In genomic region chr3:82108951-82109350, GRCm38 (mm10) we compare ENCODE assay signal across 23 mouse cellular contexts. TPM values are rescaled to one million over a fixed set of nuclear protein-coding genes. Genes with fewer than 3 reads are reported as not detected.
A peak's percentile ranks its signal among the peaks of the same experiment; 100 is the strongest.
DNase-seq lines count a peak whose midpoint lies in the region; ATAC-seq and TF ChIP-seq lines count a peak whose summit lies in the region.
"Had no signal": no experiment of that assay in that cellular context is flagged by ENCODE, and none has a peak within 500 bp of the region (broad histone marks: within the 10 kb centered on the region; RNA-seq: fewer than 3 reads in every experiment).

No protein-coding gene starts in this region.

- WGBS in heart, embryonic 15.5 days, result 84% methylated on average over 15 of the region's 15 CpGs
- WGBS in lung, postnatal 0 days, result 88% methylated on average over 15 of the region's 15 CpGs

- H3K27ac ChIP-seq in heart, embryonic 15.5 days, result 0 out of 2 replicates have a peak overlapping the region, but pooled peaks have one; percentile 14
- H3K27ac ChIP-seq in lung, postnatal 0 days (ENCODE audit: low read length), result no peak overlapping the region
- H3K27ac ChIP-seq: embryonic facial prominence, embryonic 15.5 days; forebrain, embryonic 15.5 days; hindbrain, embryonic 15.5 days had no signal

- H3K27me3 ChIP-seq in heart, embryonic 15.5 days, result no peaks in the 10 kb centered on the region
- no peaks in the 10 kb centered on the region for H3K27me3 ChIP-seq in lung, postnatal 0 days (replicated peaks; ENCODE audit: insufficient read depth, low read length)
- H3K27me3 ChIP-seq: embryonic facial prominence, embryonic 15.5 days; forebrain, embryonic 15.5 days; heart, embryonic 12.5 days; hindbrain, embryonic 15.5 days had no signal

- peaks cover 42% of the 10 kb centered on the region for H3K4me1 ChIP-seq in heart, embryonic 15.5 days (replicated peaks)
- H3K4me1 ChIP-seq in lung, postnatal 0 days (ENCODE audit: insufficient read depth, low read depth, low read length), result 0 out of 2 replicates have a peak, but pooled peaks cover 2% of the 10 kb centered on the region
- H3K4me1 ChIP-seq: embryonic facial prominence, embryonic 15.5 days; hindbrain, embryonic 15.5 days had no signal

- no peak overlapping the region for H3K9ac ChIP-seq in heart, embryonic 15.5 days
- H3K9ac ChIP-seq in lung, postnatal 0 days (replicated peaks; ENCODE audit: low read depth), result no peak overlapping the region
- H3K9ac ChIP-seq: embryonic facial prominence, embryonic 15.5 days; forebrain, embryonic 15.5 days; heart, embryonic 12.5 days; hindbrain, embryonic 15.5 days had no signal

- no peaks in the 10 kb centered on the region; the same call in 1 of the 2 replicates for H3K36me3 ChIP-seq in heart, embryonic 15.5 days
- no peaks in the 10 kb centered on the region for H3K36me3 ChIP-seq in lung, postnatal 0 days (ENCODE audit: insufficient read depth, low read length)
- H3K36me3 ChIP-seq: embryonic facial prominence, embryonic 15.5 days; forebrain, embryonic 15.5 days; hindbrain, embryonic 15.5 days had no signal

- DNase-seq in cerebellum, adult 9-10 months, result no peak
- no peak for DNase-seq in heart, postnatal 14 days
- peak; percentile 2 for DNase-seq in lung, postnatal 36 days
- no peak for DNase-seq in lung, postnatal 0 days (ENCODE audit: low spot score)
- no peak for DNase-seq in left cerebral cortex, adult 8-10 months (ENCODE audit: low spot score in 2 of 2)
- DNase-seq: adrenal gland, adult 2 months; adrenal gland, postnatal 25 days; B cell, adult 2 months; cerebellum, adult 2 months; cerebellum, postnatal 14 days; embryo, embryonic 11 days; gastrocnemius, postnatal 14 days; heart, postnatal 36 days had no signal

- intact Hi-C loops in heart, postnatal 14 days (cut with DNase I), result no loop called here

- H3K4me2 ChIP-seq in heart, embryonic 15.5 days, result no peak overlapping the region
- H3K4me2 ChIP-seq in lung, postnatal 0 days (replicated peaks; ENCODE audit: low read depth, low read length), result no peak overlapping the region
- H3K4me2 ChIP-seq: embryonic facial prominence, embryonic 15.5 days; forebrain, embryonic 15.5 days; heart, embryonic 12.5 days; hindbrain, embryonic 15.5 days had no signal

- 0 out of 2 replicates have a peak, but pooled peaks have one; percentile 37 for ATAC-seq in cerebellum, adult (ENCODE audit: insufficient number of reproducible peaks, low FRiP score, low TSS enrichment)
- no peak for ATAC-seq in heart, embryonic 15.5 days (replicated peaks; ENCODE audit: insufficient number of reproducible peaks, insufficient read depth, low FRiP score, low read depth)
- no peak for ATAC-seq in lung, postnatal 0 days
- ATAC-seq: CD4-positive, CD25-positive, alpha-beta regulatory T cell, adult 4 months; forebrain, embryonic 15.5 days; intestine, embryonic 16.5 days had no signal

- no peak overlapping the region for H3K4me3 ChIP-seq in heart, embryonic 15.5 days
- no peak overlapping the region for H3K4me3 ChIP-seq in lung, postnatal 0 days (ENCODE audit: low read depth, low read length)
- H3K4me3 ChIP-seq: embryonic facial prominence, embryonic 15.5 days; erythroblast, embryonic 14.5 days; forebrain, embryonic 15.5 days; heart, embryonic 12.5 days; hindbrain, embryonic 15.5 days had no signal

- TF ChIP-seq CTCF in lung, postnatal 0 days (IDR thresholded peaks at IDR 0.05), result no peak

- H3K9me3 ChIP-seq in heart, embryonic 15.5 days (replicated peaks), result no peaks in the 10 kb centered on the region
- H3K9me3 ChIP-seq in lung, postnatal 0 days (ENCODE audit: low read length), result no peaks in the 10 kb centered on the region
- H3K9me3 ChIP-seq: embryonic facial prominence, embryonic 15.5 days; forebrain, embryonic 15.5 days; heart, embryonic 12.5 days; hindbrain, embryonic 15.5 days had no signal

- no peak for TF ChIP-seq EP300 in lung, postnatal 0 days (IDR thresholded peaks at IDR 0.05)

RNA-seq across cellular contexts. Expression of gene Gucy1b1, which starts 34.5 kb away (rescaled TPM):
- 45.0 and 46.2 TPM in 2 replicates for polyA plus RNA-seq in heart, embryonic 15.5 days (2015; fragmentation: Nextera tagmentation; extraction: Ambion mirVana)
- 10 to 100 TPM; 19.8 to 21.1 TPM for total RNA-seq in heart, postnatal 14 days (2021)
- 95.8 and 104 TPM in 2 replicates for polyA plus RNA-seq in lung, postnatal 0 days (2015; fragmentation: Nextera tagmentation; extraction: Ambion mirVana)
- total RNA-seq in left cerebral cortex, adult 8-10 months (2022), result 100 to 1,000 TPM; 163 to 193 (median 182) TPM
- total RNA-seq: MEL had no signal
- polyA plus RNA-seq: erythroblast, embryonic 14.5 days had no signal

RNA-seq across cellular contexts. Expression of gene Gucy1a1, which starts 36.6 kb away (rescaled TPM):
- 39.1 and 46.6 TPM in 2 replicates for polyA plus RNA-seq in heart, embryonic 15.5 days (2015; fragmentation: Nextera tagmentation; extraction: Ambion mirVana)
- total RNA-seq in heart, postnatal 14 days (2021), result 10 to 100 TPM; 26.6 to 34.5 TPM
- 101 and 107 TPM in 2 replicates for polyA plus RNA-seq in lung, postnatal 0 days (2015; fragmentation: Nextera tagmentation; extraction: Ambion mirVana)
- 100 to 1,000 TPM in 1 of 4 experiments, 10 to 100 TPM in 3; 82.9 to 101 (median 91.5) TPM for total RNA-seq in left cerebral cortex, adult 8-10 months (2022)
- total RNA-seq: MEL had no signal
- polyA plus RNA-seq: erythroblast, embryonic 14.5 days had no signal

Comparison
In these comparisons a context has a peak if more than half of its experiments do, and no peak if none do; other contexts are left out.
1. RNA of gene Gucy1b1, which starts 34.5 kb away (total RNA-seq): 163 to 193 TPM in left cerebral cortex, adult 8-10 months; 19.8 to 21.1 TPM in heart, postnatal 14 days; every median in the first group is over 4 times any median in the second.